Mouse (Mus musculus) heart, postnatal 25 days (tissue): ENCODE data around the gene Mum1. TPM values are rescaled to one million over a fixed set of nuclear protein-coding genes. Genes with fewer than 3 reads are reported as not detected.

Experiments
- DNase-seq: peaks from one replicate; pipeline ENCODE4 v3.0.0; 2022; ENCODE audit warnings: low spot score
- intact Hi-C: fragments of 180-260 bp; cut with DNase I; formaldehyde crosslinking; loops from one replicate; pipeline ENCODE4 v1.15.1; 2025
- total RNA-seq, 2 experiments: library from RNA; stranded (reverse); gene quantifications; 2 replicates each; pipeline ENCODE4 v1.2.3; 2021

Gene Mum1
- total RNA-seq, 2 experiments from 2014 or later, result 15.3 to 16.7 TPM

DNA sequence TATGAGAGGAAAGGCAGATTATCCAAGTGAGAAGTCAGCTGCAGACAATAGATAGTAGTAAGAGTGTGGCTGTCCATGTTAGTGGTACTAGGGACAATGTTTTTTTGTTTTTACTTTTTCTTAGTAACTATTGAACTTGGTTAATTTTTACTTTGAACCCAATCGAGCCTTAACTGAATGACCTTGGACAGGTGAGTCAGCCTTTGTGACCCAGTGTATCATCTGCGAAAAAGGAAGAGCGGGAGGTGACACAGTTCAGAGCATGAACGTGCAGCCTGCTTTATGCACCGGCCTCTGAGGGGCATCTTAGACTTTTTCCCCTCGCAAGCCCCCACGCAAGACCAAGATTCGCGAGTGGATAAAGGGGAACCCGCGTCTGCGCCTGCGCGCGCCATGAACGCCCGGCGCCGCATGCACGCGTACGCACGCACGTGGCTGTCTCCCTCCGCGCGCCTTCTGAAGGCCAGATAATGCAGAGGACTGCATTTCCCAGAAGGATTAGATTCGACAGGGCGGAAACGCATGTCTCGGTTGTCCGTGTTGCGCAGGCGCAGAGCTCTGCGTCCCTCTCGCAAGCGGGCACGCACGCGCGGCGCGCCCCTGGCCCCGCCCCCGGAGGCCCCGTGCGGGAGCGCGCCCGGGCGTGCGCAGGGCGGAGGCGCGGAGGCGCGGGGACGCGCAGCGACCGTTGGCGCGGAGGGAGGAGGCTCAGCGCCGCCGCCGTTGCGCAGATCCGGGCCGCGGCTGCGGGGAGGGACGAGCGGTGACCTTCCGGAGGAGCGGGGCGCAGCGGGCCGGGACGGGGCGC lies 38.3 kb downstream of the Mum1 start:
- intact Hi-C loops, result no loop called here
- peak; percentile 99 for DNase-seq

DNA sequence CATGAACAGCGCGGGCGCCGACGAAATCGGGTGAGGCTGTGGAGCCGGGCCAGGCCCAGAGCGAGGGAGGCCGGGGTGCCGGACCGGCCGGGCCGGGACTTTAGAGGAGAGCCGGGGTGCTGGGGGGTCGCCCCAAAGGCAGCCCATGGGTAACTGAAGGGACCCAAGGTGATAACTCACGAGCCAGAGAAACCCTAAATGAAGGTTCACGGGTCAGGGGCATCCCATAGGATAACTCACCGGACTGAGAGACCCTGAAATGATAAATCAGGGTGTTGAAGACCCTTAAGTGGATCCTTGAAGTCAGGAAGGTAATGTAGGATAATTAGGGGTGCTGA lies 38.9 kb downstream of the Mum1 start:
- intact Hi-C loops, result no loop called here
- no peak for DNase-seq

GRCm38 (mm10) chr10:80270099-80270498 lies 43.9 kb downstream of the Mum1 start:
- intact Hi-C loops, result no loop called here
- no peak for DNase-seq

DNA sequence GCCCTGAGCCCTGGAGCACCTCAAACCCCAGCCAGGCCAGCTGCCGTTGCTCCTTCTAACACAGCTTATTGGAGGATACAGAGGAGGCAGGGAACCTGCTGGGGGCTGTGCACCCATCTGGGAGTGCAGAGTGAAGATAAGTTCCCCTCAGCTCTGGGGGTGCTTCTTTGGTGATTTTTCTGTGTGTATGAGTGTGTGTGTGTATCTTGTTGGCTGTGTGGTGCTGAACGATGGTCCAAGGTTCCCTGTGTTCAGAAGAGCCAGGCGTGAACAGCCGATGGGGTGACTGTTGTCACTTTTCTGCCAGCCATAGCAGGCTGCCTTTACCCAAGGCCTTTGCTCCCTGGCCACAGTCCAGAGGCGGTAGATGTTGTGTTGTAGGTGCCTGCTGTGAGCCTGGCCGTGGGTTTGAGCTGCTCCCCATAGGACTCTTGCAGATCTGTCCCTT lies 44.5 kb downstream of the Mum1 start:
- no peak for DNase-seq
- intact Hi-C loops, result no loop called here

DNA sequence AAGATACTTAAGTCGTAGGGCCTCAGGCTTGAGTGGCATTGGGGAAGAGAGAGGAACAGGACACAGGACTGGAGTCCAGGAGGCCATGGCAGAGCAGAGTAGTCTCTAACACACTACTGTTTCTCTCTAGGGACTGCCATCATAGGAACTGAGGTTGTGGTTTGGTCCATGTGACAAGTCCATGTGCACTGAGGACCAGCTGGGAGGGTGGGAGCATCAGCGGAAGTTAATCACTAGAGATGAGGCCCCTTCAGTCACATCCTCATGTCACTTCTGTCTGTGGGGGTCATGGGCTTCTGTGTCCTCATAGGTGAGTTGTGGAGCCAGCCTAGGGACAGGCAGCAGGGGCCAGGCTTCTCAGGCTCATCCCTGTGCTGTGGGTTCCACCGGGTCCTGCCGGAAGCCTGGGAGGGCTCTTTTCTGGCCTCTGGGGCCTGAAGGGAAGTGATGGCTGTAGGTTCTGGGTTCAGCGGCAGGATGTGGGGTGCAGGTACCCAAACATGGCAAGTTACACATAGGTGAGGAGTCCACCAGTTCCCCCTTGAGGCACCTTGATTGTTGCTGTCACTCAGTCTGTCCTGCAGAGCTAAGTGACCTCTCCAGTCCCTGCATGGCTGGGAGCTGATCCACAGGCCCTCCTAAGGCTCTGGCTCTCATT lies 45.1 kb downstream of the Mum1 start:
- intact Hi-C loops, result no loop called here
- DNase-seq, result no peak

- intact Hi-C loops, result no loop called here
- DNase-seq, result no peak
Measured at GRCm38 (mm10) chr10:80271870-80272585, 45.8 kb downstream of the Mum1 start.

DNA sequence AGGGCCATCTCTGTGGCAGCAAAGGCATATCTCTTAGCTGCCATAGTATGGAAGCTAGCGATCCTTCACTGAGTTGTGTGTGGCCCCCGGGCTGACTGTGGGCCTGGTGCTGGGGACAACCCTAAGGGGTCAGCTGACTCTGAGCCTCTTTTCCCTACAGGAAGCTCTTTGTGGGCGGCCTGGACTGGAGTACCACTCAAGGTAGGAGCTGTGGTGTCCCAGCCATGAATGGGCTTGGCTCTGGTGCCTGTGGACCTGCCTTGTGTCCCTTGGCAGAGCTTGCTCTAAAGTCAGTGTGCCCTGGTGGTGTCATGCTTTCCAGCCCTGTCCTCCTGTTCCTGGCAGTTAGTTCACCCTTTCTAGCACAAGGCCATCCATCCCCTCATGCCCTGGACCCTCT lies 47.6 kb downstream of the Mum1 start:
- no peak for DNase-seq
- intact Hi-C loops, result no loop called here

- no peak for DNase-seq
- intact Hi-C loops, result no loop called here
Measured at GRCm38 (mm10) chr10:80276238-80276637, 50.0 kb downstream of the Mum1 start.

- intact Hi-C loops, result no loop called here
- no peak for DNase-seq
Measured at GRCm38 (mm10) chr10:80278390-80278789, 52.2 kb downstream of the Mum1 start.

- no peak for DNase-seq
- intact Hi-C loops, result no loop called here
Measured at GRCm38 (mm10) chr10:80279273-80279672, 53.0 kb downstream of the Mum1 start.

GRCm38 (mm10) chr10:80281304-80281703 lies 55.1 kb downstream of the Mum1 start:
- intact Hi-C loops, result no loop called here
- DNase-seq, result no peak

DNA sequence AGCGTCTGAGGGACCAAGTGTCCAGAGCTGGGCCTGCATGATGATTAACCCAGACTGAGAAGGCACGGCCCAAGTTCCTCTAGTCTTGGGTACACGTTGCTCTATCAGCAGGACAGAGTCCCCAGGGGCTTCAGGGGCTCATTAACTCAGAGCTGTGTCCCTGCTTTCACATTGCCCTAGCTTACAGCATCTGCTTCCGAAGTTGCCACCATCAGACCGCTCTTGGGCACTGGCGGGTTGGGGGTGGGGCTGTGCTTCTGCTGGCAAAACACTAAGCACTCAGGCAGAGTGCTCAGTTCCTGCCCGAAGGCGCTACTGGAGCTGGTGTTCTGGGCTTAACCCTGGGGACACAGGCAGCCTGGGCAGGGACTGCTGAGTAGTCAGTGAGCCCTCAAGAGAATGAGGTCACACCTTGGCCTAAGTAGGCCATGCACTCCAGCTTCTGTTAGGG lies 55.7 kb downstream of the Mum1 start:
- intact Hi-C loops, result no loop called here
- DNase-seq, result no peak

GRCm38 (mm10) chr10:80282481-80283441 lies 56.5 kb downstream of the Mum1 start:
- intact Hi-C loops, result no loop called here
- no peak for DNase-seq

DNA sequence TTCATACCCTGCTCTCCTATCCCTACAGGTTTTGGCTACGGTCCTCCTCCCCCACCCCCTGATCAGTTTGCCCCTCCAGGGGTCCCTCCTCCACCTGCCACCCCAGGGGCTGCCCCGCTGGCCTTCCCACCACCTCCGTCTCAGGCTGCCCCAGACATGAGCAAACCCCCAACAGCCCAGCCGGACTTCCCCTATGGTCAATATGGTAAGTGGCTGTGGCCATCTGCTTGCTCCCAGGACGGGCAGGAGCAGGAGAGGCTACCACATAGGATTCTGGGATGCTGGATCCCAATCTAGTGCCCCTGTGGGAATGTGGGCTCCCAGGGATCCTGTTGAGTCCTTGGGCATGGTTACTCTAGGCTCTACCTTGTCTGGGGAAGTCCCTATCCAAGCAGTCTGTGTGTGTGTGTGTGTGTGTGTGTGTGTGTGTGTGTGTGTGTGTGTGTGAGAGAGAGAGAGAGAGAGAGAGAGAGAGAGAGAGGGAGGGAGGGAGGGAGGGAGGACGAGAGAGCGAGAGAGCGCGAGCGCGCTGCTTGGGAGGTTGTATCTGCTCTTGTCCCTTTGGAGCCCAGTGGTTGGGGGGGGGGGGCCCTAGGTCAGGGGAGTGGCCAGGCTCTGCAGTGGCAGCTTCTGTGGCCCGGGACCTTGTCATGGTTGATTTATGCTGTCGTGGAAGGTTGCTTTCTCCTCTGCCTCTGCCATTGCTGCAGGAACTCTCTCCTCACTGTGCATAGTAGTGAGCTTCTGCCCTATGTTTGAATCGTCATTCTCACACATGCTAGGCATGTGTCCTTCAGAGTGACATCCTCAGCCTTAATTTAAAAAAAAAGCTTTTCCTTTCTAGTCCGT lies 59.2 kb downstream of the Mum1 start:
- intact Hi-C loops, result no loop called here
- no peak for DNase-seq

DNA sequence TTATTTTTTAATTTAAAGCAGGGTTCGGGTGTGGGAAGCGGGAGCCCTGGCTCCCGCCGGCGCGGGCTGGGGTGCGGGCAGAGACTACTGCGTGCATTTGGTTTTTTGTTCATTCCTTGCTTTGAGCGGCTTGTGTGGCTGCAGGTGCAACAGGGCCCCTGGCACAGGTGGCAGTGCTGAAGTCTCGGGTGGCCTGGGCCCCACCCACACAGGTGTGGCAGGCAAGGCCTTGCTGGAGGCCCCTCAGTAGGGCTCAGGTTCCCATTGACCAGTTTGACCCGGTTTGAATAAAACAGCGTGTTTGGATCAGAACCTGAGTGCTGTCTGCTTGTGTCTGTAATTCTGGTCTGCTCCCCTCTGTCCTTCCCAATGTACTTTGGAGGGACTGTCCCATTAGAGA lies 61.9 kb downstream of the Mum1 start:
- no peak for DNase-seq
- intact Hi-C loops, result no loop called here

DNA sequence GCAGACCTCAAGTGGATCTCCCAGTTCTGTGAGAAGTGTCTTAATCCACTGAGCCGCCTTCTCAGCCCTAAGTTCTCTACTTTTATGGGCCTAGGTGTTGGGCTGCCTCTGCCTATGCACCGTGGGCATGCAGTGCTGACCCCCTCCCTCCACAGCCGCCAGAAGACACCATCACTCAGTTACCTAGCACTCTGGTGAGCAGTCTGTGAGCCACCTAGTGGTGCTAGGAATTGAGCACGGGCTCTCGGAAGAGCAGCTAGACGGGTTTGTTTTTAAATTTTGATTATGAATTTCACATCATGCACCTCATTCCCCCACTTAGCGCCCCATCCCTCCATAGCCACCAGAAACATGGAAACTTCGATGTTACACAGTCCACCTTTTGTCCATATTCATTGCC lies 62.4 kb downstream of the Mum1 start:
- intact Hi-C loops, result no loop called here
- no peak for DNase-seq

GRCm38 (mm10) chr10:80292251-80293146 lies 66.3 kb downstream of the Mum1 start, which contains the start of gene Rps15:
Rps15 (plus strand) TSS chr10:80292453.
- intact Hi-C loops, result no loop called here
- peak; percentile 88 for DNase-seq

- DNase-seq, result no peak
- intact Hi-C loops, result no loop called here
Measured at GRCm38 (mm10) chr10:80293325-80293724, 67.1 kb downstream of the Mum1 start.
